Comparison of ENCODE assay signal across 1 mouse cellular context in the genomic region with DNA sequence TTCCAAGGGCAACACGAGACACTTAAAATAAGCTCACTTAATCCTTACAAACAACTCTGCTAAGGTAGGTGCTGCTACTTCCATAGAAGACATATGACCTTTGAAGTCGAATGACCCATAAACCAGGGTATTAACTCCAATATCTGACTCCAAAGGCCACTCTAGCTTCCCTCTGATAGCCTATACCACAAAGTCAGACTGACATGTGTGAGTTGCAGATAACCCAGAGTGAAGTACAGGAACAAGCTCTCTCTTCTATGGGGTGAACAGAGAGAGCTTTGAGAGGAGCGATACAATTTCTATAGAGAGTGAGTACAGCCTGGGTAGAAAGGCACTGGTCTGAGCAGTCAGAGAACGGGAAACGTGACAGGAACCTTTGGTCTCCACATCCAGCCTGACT.
TF ChIP-seq lines count a peak whose summit lies in the region.

No protein-coding gene starts in this region.

TF ChIP-seq in MEL, 35 proteins besides CTCF, POLR2A, EP300 and RAD21 (continued from another document):
- TF ChIP-seq CHD2 (IDR thresholded peaks at IDR 0.05; ENCODE audit: low read length): no peak
- peak; percentile 73 for TF ChIP-seq GATA1 (IDR thresholded peaks at IDR 0.05; ENCODE audit: low read depth, low read length)
- TF ChIP-seq ZKSCAN1 (IDR thresholded peaks at IDR 0.05; ENCODE audit: low read depth, low read length): no peak
- no peak for TF ChIP-seq HCFC1 (IDR thresholded peaks at IDR 0.05; ENCODE audit: low read depth, low read length)
- 0 out of 2 replicates have a peak, but pooled peaks have one; percentile 25 for TF ChIP-seq RCOR1 (IDR thresholded peaks at IDR 0.05; ENCODE audit: low read depth, low read length)
- TF ChIP-seq TCF12 (IDR thresholded peaks at IDR 0.05; ENCODE audit: low read depth, low read length): peak; percentile 79
- TF ChIP-seq USF1 (IDR thresholded peaks at IDR 0.05; ENCODE audit: low read depth, low read length): no peak
- TF ChIP-seq JUND (IDR thresholded peaks at IDR 0.05; ENCODE audit: low read depth, low read length): no peak
- TF ChIP-seq BHLHE40 (IDR thresholded peaks at IDR 0.05; ENCODE audit: borderline replicate concordance, low read depth, low read length): no peak
- no peak for TF ChIP-seq UBTF (IDR thresholded peaks at IDR 0.05; ENCODE audit: borderline replicate concordance, insufficient read depth, low read depth, low read length)
